Mouse (Mus musculus) ES-Bruce4 (cell line): Measurements from ENCODE around the gene Ctnnd2.

ENCODE experiments used
- CTCF ChIP-seq: IDR thresholded peaks from one replicate; pipeline ENCODE4 v1.8.1; 2011; ENCODE audit warnings: low read depth, low read length
- EP300 ChIP-seq: IDR thresholded peaks from 2 replicates; pipeline ENCODE4 v1.6.1; 2011; ENCODE audit warnings: low read depth, low read length; ENCODE audit not compliant: insufficient read depth

DNA sequence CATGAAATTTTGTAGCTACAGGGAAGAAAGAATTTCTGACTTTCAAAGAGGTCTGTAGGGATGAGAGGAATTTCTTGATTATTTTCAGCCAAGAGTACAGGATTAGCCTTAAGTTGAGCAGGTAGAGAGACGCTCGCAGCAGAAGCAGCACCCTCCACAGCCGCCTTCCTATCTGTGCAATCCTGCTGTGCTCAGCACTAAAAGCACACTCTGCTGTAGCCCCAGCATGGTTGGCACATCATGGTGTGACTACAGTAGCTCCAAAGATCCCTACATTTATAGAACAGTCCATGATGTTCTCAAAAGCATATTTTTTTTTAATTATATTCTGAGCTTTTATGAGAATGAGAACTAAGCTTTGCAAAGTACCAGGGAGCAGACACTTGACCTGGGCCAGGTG, 850.1 kb downstream of the Ctnnd2 start:
- TF ChIP-seq EP300 (no peak), CTCF (no peak)
